Mouse (Mus musculus) intestine, embryonic 14.5 days (tissue): ENCODE measurements at regions not wholly inside any gene's neighbourhood (a gene's known extent, or its start where the extent isn't known, plus 50 kb on each side); places are given as distances from the start of the nearest gene placed in this dataset.

Source experiments
- ATAC-seq: fragments of 200-750 bp; cut with Nextera tagmentation; replicated peaks from 2 replicates; pipeline ENCODE4 v1.8.0; 2017; ENCODE audit warnings: low read depth, moderate number of reproducible peaks, moderate TSS enrichment, moderate library complexity; ENCODE audit not compliant: low FRiP score, low TSS enrichment
- DNase-seq: peaks from one replicate; pipeline ENCODE4 v3.0.0-alpha.2; 2018; ENCODE audit warnings: low spot score
- H3K27ac ChIP-seq: fragments of 300-500 bp; sonication (generic); 2 replicates; pipeline ENCODE4 v1.5.1; 2014; ENCODE audit warnings: low read depth, mild to moderate bottlenecking, control low read depth
- H3K27me3 ChIP-seq: fragments of 300-500 bp; sonication (generic); replicated peaks from 2 replicates; pipeline ENCODE4 v1.6.1; 2014; ENCODE audit warnings: low read length, control low read depth; ENCODE audit not compliant: control insufficient read depth, insufficient read depth
- H3K36me3 ChIP-seq: fragments of 300-500 bp; sonication (generic); 2 replicates; pipeline ENCODE4 v1.6.1; 2014; ENCODE audit warnings: low read length, control low read depth; ENCODE audit not compliant: control insufficient read depth, insufficient read depth
- H3K4me1 ChIP-seq: fragments of 300-500 bp; sonication (generic); replicated peaks from 2 replicates; pipeline ENCODE4 v1.6.1; 2014; ENCODE audit warnings: low read length, control low read depth, mixed read lengths; ENCODE audit not compliant: control insufficient read depth, insufficient read depth
- H3K4me2 ChIP-seq: fragments of 300-500 bp; sonication (generic); 2 replicates; pipeline ENCODE4 v1.6.1; 2014; ENCODE audit warnings: low read length
- H3K4me3 ChIP-seq: fragments of 300-500 bp; sonication (generic); 2 replicates; pipeline ENCODE4 v1.5.1; 2014; ENCODE audit warnings: low read depth, low read length, control low read depth, mixed read lengths
- H3K9ac ChIP-seq: fragments of 300-500 bp; sonication (generic); 2 replicates; pipeline ENCODE4 v1.6.1; 2014; ENCODE audit warnings: mild to moderate bottlenecking, low read length
- H3K9me3 ChIP-seq: fragments of 300-500 bp; sonication (generic); 2 replicates; pipeline ENCODE4 v1.6.1; 2016; ENCODE audit warnings: low read length, control low read depth; ENCODE audit not compliant: control insufficient read depth
- WGBS: fragments of 180-500 bp; shearing (Covaris S2); extraction: QIAGEN DNeasy Blood & Tissue Kit; methylation state at CpG from one replicate; pipeline ENCODE4 v1.1.7; 2014; 5-methylcytosine and 5-hydroxymethylcytosine counted together

DNA sequence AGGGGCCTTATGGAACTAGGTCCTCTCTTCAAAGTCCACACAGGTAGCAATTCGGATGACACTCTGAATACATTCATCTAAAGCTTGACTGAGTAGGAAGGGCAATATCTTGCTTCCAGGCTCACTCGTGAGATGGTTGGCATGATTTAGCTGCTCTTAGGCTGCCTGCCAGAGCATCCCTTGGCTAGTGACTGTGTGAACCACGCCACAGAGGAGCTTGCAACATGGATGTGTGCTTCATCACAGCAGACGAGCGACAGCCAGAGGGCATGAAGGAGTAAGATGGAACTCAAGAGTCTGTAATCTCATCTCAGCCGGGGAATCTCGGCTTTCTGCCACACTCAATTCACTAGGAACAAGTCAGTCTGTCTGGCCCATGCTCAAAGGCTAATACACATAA lies 127.3 kb downstream of the CK137956 start:
- ATAC-seq (no peak), DNase-seq (no peak)
- WGBS: 74% methylated on average over 7 of the region's 7 CpGs
- no peaks in the 10 kb centered on the region for H3K4me1 ChIP-seq
- H3K27ac ChIP-seq: no peak overlapping the region
- no peaks in the 10 kb centered on the region for H3K36me3 ChIP-seq
- H3K9ac ChIP-seq: no peak overlapping the region
- H3K27me3 ChIP-seq: no peaks in the 10 kb centered on the region
- no peak overlapping the region for H3K4me2 ChIP-seq
- H3K9me3 ChIP-seq: no peaks in the 10 kb centered on the region
- H3K4me3 ChIP-seq: no peak overlapping the region

DNA sequence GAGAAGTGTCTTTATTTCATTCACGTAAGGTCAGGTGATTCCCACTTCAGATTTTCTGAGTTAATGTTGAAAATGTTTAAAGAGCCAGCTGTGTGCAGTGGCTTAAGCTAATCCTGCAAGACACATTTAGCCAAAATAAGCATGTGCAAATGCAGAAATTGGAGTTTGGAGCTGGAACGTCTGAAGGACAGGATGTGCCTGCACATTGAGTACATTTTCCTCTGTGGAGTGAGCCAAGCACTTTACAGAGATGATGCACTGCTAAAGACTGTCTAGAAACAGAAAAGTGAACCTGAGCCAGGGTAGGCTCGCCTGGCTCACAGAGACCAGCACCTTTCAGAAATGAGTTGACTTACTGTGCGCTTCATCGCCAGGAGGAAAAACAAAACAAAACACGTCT lies 137.1 kb downstream of the CK137956 start:
- H3K36me3 ChIP-seq: no peaks in the 10 kb centered on the region
- H3K4me2 ChIP-seq: no peak overlapping the region
- H3K9me3 ChIP-seq: no peaks in the 10 kb centered on the region
- no peak for DNase-seq
- H3K27me3 ChIP-seq: no peaks in the 10 kb centered on the region
- no peak overlapping the region for H3K9ac ChIP-seq
- no peaks in the 10 kb centered on the region for H3K4me1 ChIP-seq
- WGBS: 77% methylated on average over 6 of the region's 6 CpGs
- no peak overlapping the region for H3K4me3 ChIP-seq
- no peak overlapping the region for H3K27ac ChIP-seq
- no peak for ATAC-seq

- no peak for ATAC-seq
Observed at GRCm38 (mm10) chr4:127826988-127827387, 143.8 kb downstream of the CK137956 start.

GRCm38 (mm10) chr4:127819501-127819900 lies 151.2 kb downstream of the CK137956 start:
- Histone ChIP-seq H3K4me2 (no peak overlapping the region), H3K9me3 (no peaks in the 10 kb centered on the region), H3K9ac (no peak overlapping the region), H3K4me1 (no peaks in the 10 kb centered on the region), H3K36me3 (no peaks in the 10 kb centered on the region), H3K4me3 (no peak overlapping the region), H3K27me3 (no peaks in the 10 kb centered on the region), H3K27ac (no peak overlapping the region)
- ATAC-seq (no peak), DNase-seq (no peak)
- WGBS: 80% methylated on average over 8 of the region's 8 CpGs

More at GRCm38 (mm10) chr4:127826988-127827387, 143.8 kb downstream of the CK137956 start:
- 92% methylated on average over 8 of the region's 8 CpGs for WGBS
- Histone ChIP-seq H3K27me3 (no peaks in the 10 kb centered on the region), H3K4me2 (no peak overlapping the region), H3K4me3 (no peak overlapping the region), H3K27ac (no peak overlapping the region), H3K4me1 (no peaks in the 10 kb centered on the region), H3K36me3 (no peaks in the 10 kb centered on the region), H3K9ac (no peak overlapping the region), H3K9me3 (no peaks in the 10 kb centered on the region)
- no peak for DNase-seq

- Histone ChIP-seq H3K36me3 (no peaks in the 10 kb centered on the region), H3K9ac (no peak overlapping the region), H3K4me2 (no peak overlapping the region), H3K27ac (no peak overlapping the region), H3K4me1 (no peaks in the 10 kb centered on the region), H3K4me3 (no peak overlapping the region), H3K27me3 (no peaks in the 10 kb centered on the region), H3K9me3 (no peaks in the 10 kb centered on the region)
- ATAC-seq: no peak
- no peak for DNase-seq
- WGBS: 71% methylated on average over 5 of the region's 5 CpGs
Observed at GRCm38 (mm10) chr4:127819009-127819408, 151.7 kb downstream of the CK137956 start.

GRCm38 (mm10) chr4:127814631-127815030 lies 156.1 kb downstream of the CK137956 start:
- H3K4me1 ChIP-seq: no peaks in the 10 kb centered on the region
- no peak overlapping the region for H3K4me2 ChIP-seq
- H3K4me3 ChIP-seq: no peak overlapping the region
- H3K36me3 ChIP-seq: no peaks in the 10 kb centered on the region
- H3K27me3 ChIP-seq: no peaks in the 10 kb centered on the region
- no peaks in the 10 kb centered on the region for H3K9me3 ChIP-seq
- no peak for ATAC-seq
- no peak overlapping the region for H3K27ac ChIP-seq
- H3K9ac ChIP-seq: no peak overlapping the region
- 93% methylated on average over 6 of the region's 6 CpGs for WGBS
- DNase-seq: no peak

GRCm38 (mm10) chr4:127812047-127812545 lies 158.7 kb downstream of the CK137956 start:
- Histone ChIP-seq H3K9ac (no peak overlapping the region), H3K27ac (no peak overlapping the region), H3K4me2 (no peak overlapping the region), H3K36me3 (no peaks in the 10 kb centered on the region), H3K4me1 (no peaks in the 10 kb centered on the region), H3K27me3 (no peaks in the 10 kb centered on the region), H3K9me3 (no peaks in the 10 kb centered on the region), H3K4me3 (no peak overlapping the region)
- DNase-seq (no peak), ATAC-seq (no peak)
- WGBS: 75% methylated on average over 3 of the region's 3 CpGs

GRCm38 (mm10) chr4:127810899-127811510 lies 159.7 kb downstream of the CK137956 start:
- 91% methylated on average over 7 of the region's 7 CpGs for WGBS
- H3K4me2 ChIP-seq: no peak overlapping the region
- DNase-seq (no peak), ATAC-seq (no peak)
- no peaks in the 10 kb centered on the region for H3K9me3 ChIP-seq
- no peak overlapping the region for H3K4me3 ChIP-seq
- no peak overlapping the region for H3K27ac ChIP-seq
- H3K9ac ChIP-seq: no peak overlapping the region
- H3K36me3 ChIP-seq: no peaks in the 10 kb centered on the region
- H3K27me3 ChIP-seq: no peaks in the 10 kb centered on the region
- no peaks in the 10 kb centered on the region for H3K4me1 ChIP-seq

DNA sequence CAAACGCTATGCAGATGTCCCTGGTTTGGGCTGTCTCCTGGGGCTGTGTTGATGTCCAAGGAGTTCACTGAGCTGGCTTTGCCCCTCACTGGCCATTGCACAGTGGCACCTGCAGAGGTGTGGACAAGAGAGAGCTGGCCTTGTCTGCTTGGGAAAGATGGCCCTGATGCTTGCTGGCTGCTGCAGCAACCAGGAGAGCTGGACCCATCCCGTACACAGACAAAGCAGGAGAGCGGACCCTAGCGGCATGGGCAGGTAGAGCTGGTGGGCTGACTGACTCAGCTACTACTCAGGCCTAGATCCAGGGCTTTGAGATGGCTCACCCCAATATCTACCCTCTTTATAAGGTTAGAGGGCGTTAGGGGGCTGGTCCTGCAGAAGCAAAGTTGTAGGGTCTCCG lies 161.7 kb downstream of the CK137956 start:
- H3K27me3 ChIP-seq: no peaks in the 10 kb centered on the region
- H3K27ac ChIP-seq: no peak overlapping the region
- DNase-seq (no peak), ATAC-seq (no peak)
- WGBS: 73% methylated on average over 6 of the region's 6 CpGs
- no peak overlapping the region for H3K9ac ChIP-seq
- no peaks in the 10 kb centered on the region for H3K9me3 ChIP-seq
- no peak overlapping the region for H3K4me3 ChIP-seq
- H3K36me3 ChIP-seq: no peaks in the 10 kb centered on the region
- H3K4me2 ChIP-seq: no peak overlapping the region
- no peaks in the 10 kb centered on the region for H3K4me1 ChIP-seq
